ENCODE assay signal across 8 mouse cellular contexts in genomic region chr5:124031068-124031955, GRCm38 (mm10). TPM values are rescaled to one million over a fixed set of nuclear protein-coding genes. Genes with fewer than 3 reads are reported as not detected.
DNase-seq lines count a peak whose midpoint lies in the region; ATAC-seq lines count a peak whose summit lies in the region.

No protein-coding gene starts in this region.

- peak overlapping the region; percentile 91 for H3K27ac ChIP-seq in kidney, embryonic 16.5 days (ENCODE audit: low read length)
- H3K27ac ChIP-seq in embryonic facial prominence, embryonic 13.5 days: peak overlapping the region; percentile 93
- peak overlapping the region; percentile 93 for H3K27ac ChIP-seq in hindbrain, embryonic 15.5 days (replicated peaks)
- H3K27ac ChIP-seq in midbrain, embryonic 12.5 days (replicated peaks): peak overlapping the region; percentile 89

- DNase-seq in kidney, postnatal 25 days: no peak
- peak; percentile 56 for DNase-seq in Muller cell, postnatal 12 days (ENCODE audit: inconsistent ontology term)
- DNase-seq in urinary bladder, postnatal 4 days (ENCODE audit: low spot score in 2 of 2): no peak
- DNase-seq in testis, postnatal 14 days (ENCODE audit: low spot score): no peak

- peaks cover 47% of the 10 kb centered on the region for H3K4me1 ChIP-seq in kidney, embryonic 16.5 days (ENCODE audit: insufficient read depth, low read length)
- H3K4me1 ChIP-seq in embryonic facial prominence, embryonic 13.5 days: peaks cover 37% of the 10 kb centered on the region
- H3K4me1 ChIP-seq in hindbrain, embryonic 15.5 days (replicated peaks): peaks cover 37% of the 10 kb centered on the region
- H3K4me1 ChIP-seq in midbrain, embryonic 12.5 days: peaks cover 44% of the 10 kb centered on the region

- H3K9me3 ChIP-seq in kidney, embryonic 16.5 days (ENCODE audit: low read length): no peaks in the 10 kb centered on the region
- no peaks in the 10 kb centered on the region for H3K9me3 ChIP-seq in embryonic facial prominence, embryonic 13.5 days
- H3K9me3 ChIP-seq in hindbrain, embryonic 15.5 days: no peaks in the 10 kb centered on the region
- H3K9me3 ChIP-seq in midbrain, embryonic 12.5 days: no peaks in the 10 kb centered on the region

- 1% methylated on average over 25 of the region's 26 CpGs for WGBS in kidney, embryonic 16.5 days
- under 1% methylated on average over 25 of the region's 26 CpGs for WGBS in embryonic facial prominence, embryonic 13.5 days
- WGBS in hindbrain, embryonic 15.5 days: under 1% methylated on average over 26 of the region's 26 CpGs
- 0% methylated on average over 26 of the region's 26 CpGs for WGBS in midbrain, embryonic 12.5 days

- peak; percentile 10; the same call in 1 of the 2 replicates for ATAC-seq in kidney, embryonic 16.5 days (ENCODE audit: low FRiP score, low TSS enrichment)
- ATAC-seq in embryonic facial prominence, embryonic 13.5 days (ENCODE audit: insufficient number of reproducible peaks, insufficient read depth, low FRiP score, low TSS enrichment, low read depth): no peak
- ATAC-seq in hindbrain, embryonic 15.5 days (ENCODE audit: low FRiP score, low read depth): peak; percentile 46
- ATAC-seq in midbrain, embryonic 12.5 days (ENCODE audit: low FRiP score, low read depth): peak; percentile 55; the same call in 1 of the 2 replicates

- no peaks in the 10 kb centered on the region for H3K36me3 ChIP-seq in kidney, embryonic 16.5 days (ENCODE audit: insufficient read depth, low read length)
- peaks cover 6% of the 10 kb centered on the region; the same call in 1 of the 2 replicates for H3K36me3 ChIP-seq in embryonic facial prominence, embryonic 13.5 days
- H3K36me3 ChIP-seq in hindbrain, embryonic 15.5 days: no peaks in the 10 kb centered on the region
- H3K36me3 ChIP-seq in midbrain, embryonic 12.5 days: no peaks in the 10 kb centered on the region

- H3K27me3 ChIP-seq in kidney, embryonic 16.5 days (ENCODE audit: insufficient read depth, low read length): no peaks in the 10 kb centered on the region
- H3K27me3 ChIP-seq in embryonic facial prominence, embryonic 13.5 days: no peaks in the 10 kb centered on the region
- no peaks in the 10 kb centered on the region for H3K27me3 ChIP-seq in hindbrain, embryonic 15.5 days
- 0 out of 2 replicates have a peak, but pooled peaks cover 6% of the 10 kb centered on the region for H3K27me3 ChIP-seq in midbrain, embryonic 12.5 days

- H3K4me2 ChIP-seq in kidney, embryonic 16.5 days (replicated peaks; ENCODE audit: low read depth, low read length): peak overlapping the region; percentile 78
- peak overlapping the region; percentile 88 for H3K4me2 ChIP-seq in embryonic facial prominence, embryonic 13.5 days
- H3K4me2 ChIP-seq in hindbrain, embryonic 15.5 days: peak overlapping the region; percentile 67
- peak overlapping the region; percentile 77 for H3K4me2 ChIP-seq in midbrain, embryonic 12.5 days (replicated peaks)

- H3K9ac ChIP-seq in kidney, embryonic 16.5 days (replicated peaks; ENCODE audit: low read length): peak overlapping the region; percentile 94
- H3K9ac ChIP-seq in embryonic facial prominence, embryonic 13.5 days: peak overlapping the region; percentile 96
- H3K9ac ChIP-seq in hindbrain, embryonic 15.5 days: peak overlapping the region; percentile 92
- H3K9ac ChIP-seq in midbrain, embryonic 12.5 days (replicated peaks): peak overlapping the region; percentile 98

- peak overlapping the region; percentile 83 for H3K4me3 ChIP-seq in kidney, embryonic 16.5 days (ENCODE audit: low read length)
- peak overlapping the region; percentile 87 for H3K4me3 ChIP-seq in embryonic facial prominence, embryonic 13.5 days
- peak overlapping the region; percentile 79 for H3K4me3 ChIP-seq in hindbrain, embryonic 15.5 days
- H3K4me3 ChIP-seq in midbrain, embryonic 12.5 days: peak overlapping the region; percentile 95

RNA-seq across cellular contexts. Expression of gene Vps37b, which starts 0.8 kb away (rescaled TPM):
- 40.8 and 41.8 TPM in 2 replicates for polyA plus RNA-seq in kidney, embryonic 16.5 days (2015; fragmentation: Nextera tagmentation; extraction: Ambion mirVana)
- 39.0 and 46.0 TPM in 2 replicates for polyA plus RNA-seq in embryonic facial prominence, embryonic 13.5 days (2015; fragmentation: Nextera tagmentation; extraction: Ambion mirVana)
- polyA plus RNA-seq in hindbrain, embryonic 15.5 days (2015; fragmentation: Nextera tagmentation; extraction: Ambion mirVana): 75.5 and 82.4 TPM in 2 replicates
- polyA plus RNA-seq in midbrain, embryonic 12.5 days (2016; fragmentation: Nextera tagmentation; extraction: Ambion mirVana): 68.0 and 74.2 TPM in 2 replicates

RNA-seq across cellular contexts. Expression of gene Hip1r, which starts 57.9 kb away (rescaled TPM):
- polyA plus RNA-seq in kidney, embryonic 16.5 days (2015; fragmentation: Nextera tagmentation; extraction: Ambion mirVana): 23.1 and 25.6 TPM in 2 replicates
- polyA plus RNA-seq in embryonic facial prominence, embryonic 13.5 days (2015; fragmentation: Nextera tagmentation; extraction: Ambion mirVana): 9.6 and 12.3 TPM in 2 replicates
- 33.9 and 34.2 TPM in 2 replicates for polyA plus RNA-seq in hindbrain, embryonic 15.5 days (2015; fragmentation: Nextera tagmentation; extraction: Ambion mirVana)
- 13.9 and 15.5 TPM in 2 replicates for polyA plus RNA-seq in midbrain, embryonic 12.5 days (2016; fragmentation: Nextera tagmentation; extraction: Ambion mirVana)
